Mouse (Mus musculus) forebrain, embryonic 10.5 days (tissue): Measurements from ENCODE around the gene Ddo. TPM values are rescaled to one million over a fixed set of nuclear protein-coding genes. Genes with fewer than 3 reads are reported as not detected.

ENCODE experiments used
- DNase-seq: peaks from one replicate; pipeline ENCODE4 v3.0.0-alpha.2; 2017; ENCODE audit warnings: low spot score; ENCODE audit errors: extremely low spot score
- H3K27ac ChIP-seq: fragments of 300-500 bp; sonication (generic); 2 replicates; pipeline ENCODE4 v1.5.1; 2016; ENCODE audit warnings: mild to moderate bottlenecking
- H3K27me3 ChIP-seq: fragments of 300-500 bp; sonication (generic); 2 replicates; pipeline ENCODE4 v1.6.1; 2016; ENCODE audit warnings: mild to moderate bottlenecking; ENCODE audit not compliant: poor library complexity, severe bottlenecking
- H3K36me3 ChIP-seq: fragments of 300-500 bp; sonication (generic); replicated peaks from 2 replicates; pipeline ENCODE4 v1.6.1; 2016; ENCODE audit warnings: mild to moderate bottlenecking, moderate library complexity
- H3K4me1 ChIP-seq: fragments of 300-500 bp; sonication (generic); 2 replicates; pipeline ENCODE4 v1.6.1; 2016
- H3K4me3 ChIP-seq: fragments of 300-500 bp; sonication (generic); 2 replicates; pipeline ENCODE4 v1.5.1; 2016; ENCODE audit warnings: mild to moderate bottlenecking, moderate library complexity
- H3K9me3 ChIP-seq: fragments of 300-500 bp; sonication (generic); 2 replicates; pipeline ENCODE4 v1.6.1; 2016; ENCODE audit warnings: mild to moderate bottlenecking, moderate library complexity
- WGBS: fragments of 180-500 bp; shearing (Covaris S2); methylation state at CpG from one replicate; pipeline ENCODE4 v1.1.7; 2016; 5-methylcytosine and 5-hydroxymethylcytosine counted together
- polyA plus RNA-seq: library from polyadenylated mRNA; unstranded; fragments of >200 nt; fragmentation: Nextera tagmentation; extraction: Ambion mirVana; gene quantifications from 2 replicates; pipeline ENCODE4 v1.2.1, GENCODE M21; 2016

Ddo gene
- polyA plus RNA-seq, 1 experiment from 2014 or later: 0.14 TPM

- no peak overlapping the region for H3K4me3 ChIP-seq
- no peaks in the 10 kb centered on the region for H3K9me3 ChIP-seq
- H3K36me3 ChIP-seq: no peaks in the 10 kb centered on the region
- WGBS: 82% methylated on average over 4 of the region's 4 CpGs
- H3K27ac ChIP-seq: no peak overlapping the region
- DNase-seq: no peak
- no peaks in the 10 kb centered on the region for H3K27me3 ChIP-seq
- no peaks in the 10 kb centered on the region for H3K4me1 ChIP-seq
Measured at GRCm38 (mm10) chr10:40698652-40699051, 68.8 kb downstream of the Ddo start.

- Histone ChIP-seq H3K36me3 (no peaks in the 10 kb centered on the region), H3K4me3 (no peak overlapping the region), H3K9me3 (no peaks in the 10 kb centered on the region), H3K27ac (no peak overlapping the region), H3K4me1 (peaks cover 8% of the 10 kb centered on the region), H3K27me3 (no peaks in the 10 kb centered on the region)
- WGBS: 92% methylated on average over 7 of the region's 7 CpGs
- peak; percentile 9 for DNase-seq
Measured at GRCm38 (mm10) chr10:40711127-40711526, 81.3 kb downstream of the Ddo start.

GRCm38 (mm10) chr10:40713018-40713608, 83.3 kb downstream of the Ddo start:
- peak overlapping the region; percentile 6; the same call in 1 of the 2 replicates for H3K4me3 ChIP-seq
- peak; percentile 21 for DNase-seq
- peaks cover 8% of the 10 kb centered on the region for H3K4me1 ChIP-seq
- 0 out of 2 replicates have a peak overlapping the region, but pooled peaks have one; percentile 16 for H3K27ac ChIP-seq
- 33% methylated on average over 9 of the region's 9 CpGs for WGBS
- H3K27me3 ChIP-seq: no peaks in the 10 kb centered on the region
- H3K36me3 ChIP-seq: no peaks in the 10 kb centered on the region
- no peaks in the 10 kb centered on the region for H3K9me3 ChIP-seq

GRCm38 (mm10) chr10:40713829-40714228, 84.0 kb downstream of the Ddo start:
- Histone ChIP-seq H3K9me3 (no peaks in the 10 kb centered on the region), H3K27me3 (no peaks in the 10 kb centered on the region), H3K36me3 (no peaks in the 10 kb centered on the region), H3K4me1 (peaks cover 8% of the 10 kb centered on the region), H3K4me3 (no peak overlapping the region), H3K27ac (no peak overlapping the region)
- peak; percentile 2 for DNase-seq
- WGBS: 94% methylated on average over 9 of the region's 9 CpGs

GRCm38 (mm10) chr10:40715151-40715550, 85.3 kb downstream of the Ddo start:
- Histone ChIP-seq H3K36me3 (no peaks in the 10 kb centered on the region), H3K4me3 (no peak overlapping the region), H3K27me3 (no peaks in the 10 kb centered on the region), H3K27ac (no peak overlapping the region), H3K4me1 (peaks cover 8% of the 10 kb centered on the region), H3K9me3 (no peaks in the 10 kb centered on the region)
- peak; percentile 9 for DNase-seq
- 90% methylated on average over 4 of the region's 4 CpGs for WGBS

GRCm38 (mm10) chr10:40716296-40716695, 86.5 kb downstream of the Ddo start:
- WGBS: 91% methylated on average over 8 of the region's 8 CpGs
- H3K27me3 ChIP-seq: no peaks in the 10 kb centered on the region
- H3K9me3 ChIP-seq: no peaks in the 10 kb centered on the region
- DNase-seq: peak; percentile 5
- no peaks in the 10 kb centered on the region for H3K36me3 ChIP-seq
- H3K4me1 ChIP-seq: peaks cover 8% of the 10 kb centered on the region
- no peak overlapping the region for H3K4me3 ChIP-seq
- H3K27ac ChIP-seq: no peak overlapping the region

GRCm38 (mm10) chr10:40716713-40717112, 86.9 kb downstream of the Ddo start:
- no peaks in the 10 kb centered on the region for H3K9me3 ChIP-seq
- no peaks in the 10 kb centered on the region for H3K36me3 ChIP-seq
- H3K4me1 ChIP-seq: peaks cover 8% of the 10 kb centered on the region
- no peaks in the 10 kb centered on the region for H3K27me3 ChIP-seq
- no peak overlapping the region for H3K4me3 ChIP-seq
- WGBS: 91% methylated on average over 3 of the region's 3 CpGs
- no peak overlapping the region for H3K27ac ChIP-seq
- DNase-seq: no peak

- DNase-seq: peak; percentile 11
- H3K27ac ChIP-seq: no peak overlapping the region
- H3K9me3 ChIP-seq: no peaks in the 10 kb centered on the region
- H3K27me3 ChIP-seq: no peaks in the 10 kb centered on the region
- no peaks in the 10 kb centered on the region for H3K36me3 ChIP-seq
- H3K4me1 ChIP-seq: peaks cover 3% of the 10 kb centered on the region
- H3K4me3 ChIP-seq: no peak overlapping the region
- WGBS: 96% methylated on average over 13 of the region's 13 CpGs
Measured at GRCm38 (mm10) chr10:40718362-40718761, 88.6 kb downstream of the Ddo start.

- Histone ChIP-seq H3K4me1 (peaks cover 8% of the 10 kb centered on the region), H3K27me3 (no peaks in the 10 kb centered on the region), H3K27ac (no peak overlapping the region), H3K4me3 (no peak overlapping the region), H3K9me3 (no peaks in the 10 kb centered on the region), H3K36me3 (no peaks in the 10 kb centered on the region)
- DNase-seq: no peak
- 94% methylated on average over 6 of the region's 6 CpGs for WGBS
Measured at GRCm38 (mm10) chr10:40719062-40719461, 89.3 kb downstream of the Ddo start.

- Histone ChIP-seq H3K27ac (no peak overlapping the region), H3K4me3 (no peak overlapping the region), H3K27me3 (no peaks in the 10 kb centered on the region), H3K9me3 (no peaks in the 10 kb centered on the region), H3K4me1 (peaks cover 23% of the 10 kb centered on the region), H3K36me3 (no peaks in the 10 kb centered on the region)
- peak; percentile 5 for DNase-seq
- WGBS: 89% methylated on average over 5 of the region's 5 CpGs
Measured at GRCm38 (mm10) chr10:40720883-40721282, 91.1 kb downstream of the Ddo start.

GRCm38 (mm10) chr10:40724342-40724741, 94.5 kb downstream of the Ddo start:
- Histone ChIP-seq H3K4me1 (peaks cover 43% of the 10 kb centered on the region), H3K27me3 (no peaks in the 10 kb centered on the region), H3K4me3 (no peak overlapping the region), H3K36me3 (no peaks in the 10 kb centered on the region), H3K9me3 (no peaks in the 10 kb centered on the region), H3K27ac (peak overlapping the region; percentile 75)
- peak; percentile 13 for DNase-seq
- WGBS: 30% methylated on average over 6 of the region's 6 CpGs

- Histone ChIP-seq H3K4me3 (no peak overlapping the region), H3K9me3 (no peaks in the 10 kb centered on the region), H3K4me1 (peaks cover 43% of the 10 kb centered on the region), H3K36me3 (no peaks in the 10 kb centered on the region), H3K27me3 (no peaks in the 10 kb centered on the region), H3K27ac (no peak overlapping the region)
- DNase-seq: peak; percentile 18
- 47% methylated on average over 4 of the region's 4 CpGs for WGBS
Measured at GRCm38 (mm10) chr10:40725066-40725465, 95.3 kb downstream of the Ddo start.

GRCm38 (mm10) chr10:40725471-40725870, 95.7 kb downstream of the Ddo start:
- Histone ChIP-seq H3K4me1 (peaks cover 43% of the 10 kb centered on the region), H3K27me3 (no peaks in the 10 kb centered on the region), H3K4me3 (no peak overlapping the region), H3K36me3 (no peaks in the 10 kb centered on the region), H3K27ac (no peak overlapping the region), H3K9me3 (no peaks in the 10 kb centered on the region)
- WGBS: 89% methylated on average over 4 of the region's 4 CpGs
- no peak for DNase-seq
